Mouse (Mus musculus) C2C12 (cell line): ENCODE data around the gene Setx.
"Not testable (repeated sequence)": the region's sequence is repeated elsewhere in the genome, so short reads cannot be mapped to it uniquely, and the experiment has no call there.

Source experiments
- CTCF ChIP-seq: IDR thresholded peaks from one replicate; pipeline ENCODE4 v1.5.1; 2011; ENCODE audit not compliant: control insufficient read depth, insufficient read depth, insufficient read length
- FOSL1 ChIP-seq: IDR thresholded peaks from one replicate; pipeline ENCODE4 v1.8.0; 2011; ENCODE audit warnings: mild to moderate bottlenecking, low read length; ENCODE audit not compliant: poor library complexity, insufficient read depth, severe bottlenecking
- MAX ChIP-seq: IDR thresholded peaks from one replicate; pipeline ENCODE4 v1.6.1; 2011; ENCODE audit warnings: mild to moderate bottlenecking, control low read depth
- MYOD1 ChIP-seq: IDR thresholded peaks from one replicate; pipeline ENCODE4 v1.6.1; 2011; ENCODE audit warnings: low read depth; ENCODE audit not compliant: control insufficient read depth, insufficient read length
- MYOG ChIP-seq: IDR thresholded peaks from one replicate; pipeline ENCODE4 v1.6.1; 2011; ENCODE audit not compliant: control insufficient read depth, insufficient read length; ENCODE audit errors: extremely low read depth
- USF1 ChIP-seq: IDR thresholded peaks from one replicate; pipeline ENCODE4 v1.6.1; 2011; ENCODE audit warnings: low read depth, mild to moderate bottlenecking, control low read depth, moderate library complexity

DNA sequence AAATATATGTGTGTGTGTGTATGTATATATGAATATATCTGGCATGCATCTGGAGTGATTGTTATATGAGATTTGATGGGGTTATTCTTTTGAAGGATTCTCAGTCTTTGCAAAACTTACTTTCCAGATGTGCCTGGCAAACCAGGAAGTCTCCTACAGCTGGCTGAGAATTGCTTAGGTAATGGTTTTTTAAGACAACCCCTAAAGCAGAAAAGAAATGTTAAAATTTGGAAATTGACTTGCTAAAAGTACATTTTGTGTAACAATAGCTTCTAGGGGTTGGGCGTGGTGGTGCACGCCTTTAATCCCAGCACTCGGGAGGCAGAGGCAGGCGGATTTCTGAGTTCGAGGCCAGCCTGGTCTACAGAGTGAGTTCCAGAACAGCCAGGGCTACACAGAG is 26.0 kb upstream of the Setx start:
- TF ChIP-seq CTCF, USF1, MYOG, MYOD1, MAX, FOSL1: not testable (repeated sequence)
